Mouse (Mus musculus) lung, postnatal 0 days (tissue): ENCODE measurements around the gene Arhgef28.

ENCODE experiments used
- CTCF ChIP-seq: IDR thresholded peaks from 2 replicates; pipeline ENCODE4 v1.5.1; 2016; ENCODE audit warnings: antibody characterized with exemption, mild to moderate bottlenecking
- EP300 ChIP-seq: IDR thresholded peaks from 2 replicates; pipeline ENCODE4 v1.6.1; 2016; ENCODE audit warnings: antibody characterized with exemption, mild to moderate bottlenecking, control low read depth

GRCm38 (mm10) chr13:97859071-97859470 is 347.2 kb downstream of the Arhgef28 start:
- TF ChIP-seq EP300, result no peak
- no peak for TF ChIP-seq CTCF
